Mouse (Mus musculus) macrophage (primary cell): ENCODE data around the gene Shoc2. TPM values are rescaled to one million over a fixed set of nuclear protein-coding genes. Genes with fewer than 3 reads are reported as not detected.

Source experiments
- H3K27ac ChIP-seq: fragments of 350-480 bp; formaldehyde crosslinking; 2 replicates; pipeline ENCODE4 v1.9.0; 2021
- H3K36me3 ChIP-seq: fragments of 350-480 bp; formaldehyde crosslinking; 2 replicates; pipeline ENCODE4 v1.9.0; 2021; ENCODE audit errors: inconsistent target
- H3K4me3 ChIP-seq: fragments of 350-480 bp; formaldehyde crosslinking; 2 replicates; pipeline ENCODE4 v1.9.0; 2021; ENCODE audit errors: inconsistent target
- H3K79me2 ChIP-seq: fragments of 350-480 bp; formaldehyde crosslinking; 2 replicates; pipeline ENCODE4 v1.9.0; 2021; ENCODE audit errors: inconsistent target
- WGBS: methylation state at CpG from one replicate; pipeline ENCODE4 v1.1.7; 2026; ENCODE audit warnings: inconsistent platforms; ENCODE audit not compliant: missing documents; 5-methylcytosine and 5-hydroxymethylcytosine counted together
- polyA plus RNA-seq: library from polyadenylated mRNA; stranded (reverse); fragments of 250-400 nt; gene quantifications from 3 replicates; pipeline ENCODE4 v1.2.4, GENCODE M21; 2018; ENCODE audit warnings: inconsistent platforms

Shoc2 gene
- polyA plus RNA-seq, 1 experiment from 2014 or later: 34.4 TPM

DNA sequence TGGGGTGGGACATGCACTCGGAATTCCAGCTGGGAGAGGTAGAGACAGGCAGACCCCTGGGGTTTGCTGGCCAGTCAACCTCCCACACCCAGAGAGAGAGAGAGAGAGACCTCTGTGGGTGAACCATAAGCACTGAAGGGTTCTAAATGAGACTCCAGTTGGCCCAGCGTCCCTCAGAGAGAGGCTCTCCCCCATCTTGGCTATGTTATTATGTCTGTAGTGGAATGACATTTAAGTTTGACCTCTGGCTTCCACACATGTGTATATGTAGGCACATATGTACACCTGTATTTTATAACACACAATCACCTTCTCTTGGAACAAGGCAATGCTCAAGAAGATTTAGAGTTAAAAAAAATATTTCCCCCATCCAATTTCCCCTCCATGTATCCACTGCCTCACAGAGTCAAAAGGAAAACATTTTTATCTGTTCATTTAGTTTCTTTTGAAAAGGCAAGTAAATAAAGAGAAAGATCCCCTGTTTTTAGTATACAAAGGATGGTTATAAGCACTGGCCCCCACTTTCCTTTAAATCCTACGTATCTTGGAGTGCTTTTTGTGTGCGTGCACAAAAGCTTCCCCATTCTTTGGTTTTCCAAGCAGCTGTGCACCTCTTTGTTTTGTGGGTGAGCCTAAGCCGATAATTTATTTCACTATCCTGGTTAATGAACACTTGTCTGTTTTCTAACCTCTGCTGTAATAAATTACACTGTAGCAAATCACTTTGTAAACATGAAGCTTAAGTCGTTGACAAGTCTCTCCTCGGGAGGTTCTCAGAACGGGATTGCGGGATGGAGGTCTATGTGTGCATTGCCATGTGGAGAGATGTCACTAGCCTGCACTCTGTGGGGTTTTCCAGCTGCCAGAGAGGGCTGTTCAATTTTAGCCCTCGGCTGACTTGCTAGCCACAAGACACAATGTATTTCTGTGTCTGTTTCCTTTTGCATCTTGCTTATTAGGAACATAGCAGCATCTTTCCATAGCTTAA lies 132.6 kb downstream of the Shoc2 start:
- Histone ChIP-seq H3K36me3 (no peaks in the 10 kb centered on the region), H3K27ac (no peak overlapping the region), H3K79me2 (no peaks in the 10 kb centered on the region), H3K4me3 (no peak overlapping the region)
- 69% methylated on average over 10 of the region's 10 CpGs for WGBS

DNA sequence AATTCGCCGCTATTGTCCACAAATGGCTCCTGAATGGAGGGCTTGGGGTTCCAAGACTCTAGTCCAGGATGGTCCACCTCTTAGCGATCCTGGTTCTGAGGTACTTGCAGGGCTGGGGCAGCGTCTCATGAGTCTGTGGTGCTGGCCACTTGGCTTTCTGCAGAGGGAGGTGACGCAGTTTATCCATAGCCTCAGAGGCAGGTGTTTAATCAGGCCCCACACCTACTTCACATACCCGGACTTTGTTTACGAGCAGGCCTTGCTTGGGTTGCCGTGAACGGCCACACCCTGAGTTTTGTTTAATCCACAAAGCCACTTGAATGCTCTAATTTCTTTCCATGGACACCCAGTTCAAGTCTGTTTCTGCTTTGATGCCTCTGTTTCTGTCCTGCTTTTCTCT lies 137.2 kb downstream of the Shoc2 start:
- whole genome bisulfite sequencing: 90% methylated on average over 9 of the region's 9 CpGs

DNA sequence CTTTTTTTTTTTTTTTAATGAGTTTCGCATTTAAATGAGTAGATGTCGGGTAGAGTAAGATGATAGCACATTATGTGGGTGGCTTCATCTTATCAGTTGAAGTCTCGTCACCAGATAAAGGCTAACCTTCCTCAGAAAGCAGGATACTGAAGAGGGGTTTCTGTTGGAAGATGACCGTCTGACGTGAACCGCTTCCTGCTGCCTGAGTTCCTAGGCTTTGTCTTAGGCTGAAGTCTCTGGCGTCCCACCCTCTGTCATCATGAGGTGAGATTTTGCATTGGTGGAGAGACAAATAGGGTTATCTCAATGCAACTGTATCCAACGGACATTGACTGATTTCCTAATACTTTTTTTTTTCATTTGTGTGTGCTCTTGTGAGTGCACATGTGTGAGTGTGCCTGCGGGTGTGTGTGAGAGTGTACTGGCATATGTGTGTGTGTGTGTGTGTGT lies 137.6 kb downstream of the Shoc2 start:
- no peak overlapping the region for H3K27ac ChIP-seq
- 94% methylated on average over 8 of the region's 9 CpGs for WGBS
- H3K36me3 ChIP-seq: no peaks in the 10 kb centered on the region
- no peak overlapping the region for H3K4me3 ChIP-seq
- H3K79me2 ChIP-seq: no peaks in the 10 kb centered on the region

More for the DNA sequence above, 137.2 kb downstream of the Shoc2 start:
- Histone ChIP-seq H3K4me3 (no peak overlapping the region), H3K27ac (no peak overlapping the region), H3K79me2 (no peaks in the 10 kb centered on the region), H3K36me3 (no peaks in the 10 kb centered on the region)

Other genes starting within 250 kb of the Shoc2 start
- 3.8 to 15.6 TPM (median 13.3 TPM) in 3 replicates for gene Pdcd4, start 52.1 kb upstream of the Shoc2 start, polyA plus RNA-seq
- 49.1 to 71.9 TPM (median 71.7 TPM) in 3 replicates for gene Bbip1, start 321 bp downstream of the Shoc2 start, polyA plus RNA-seq
- not detected in 3 replicates for gene Adra2a, start 99.8 kb downstream of the Shoc2 start, polyA plus RNA-seq